Mouse (Mus musculus) CD4-positive, CD25-positive, alpha-beta regulatory T cell, adult 4 months (primary cell): ENCODE measurements around the gene A230050P20Rik. TPM values are rescaled to one million over a fixed set of nuclear protein-coding genes. Genes with fewer than 3 reads are reported as not detected.

Experiments used
- ATAC-seq: one replicate; pipeline ENCODE4 v1.8.0; 2017
- polyA plus RNA-seq, 2 experiments: library from polyadenylated mRNA; unstranded; fragments of 100-300 nt; shearing (Covaris generic); gene quantifications; one replicate each; pipeline ENCODE4 v1.2.1; 2017

A230050P20Rik gene
- polyA plus RNA-seq, 2 experiments from 2014 or later, result 13.8 to 24.3 TPM

GRCm38 (mm10) chr9:20897736-20898510 lies 29.5 kb downstream of the A230050P20Rik start:
- ATAC-seq, result peak; percentile 19

GRCm38 (mm10) chr9:20898511-20899073 lies 30.1 kb downstream of the A230050P20Rik start, which contains the start of gene Eif3g:
Eif3g (minus strand) TSS chr9:20898623.
- ATAC-seq, result peak; percentile 90

- ATAC-seq, result peak; percentile 60
Measured at GRCm38 (mm10) chr9:20901466-20902173, 33.2 kb downstream of the A230050P20Rik start.

- no peak for ATAC-seq
Measured at GRCm38 (mm10) chr9:20902174-20902491, 33.7 kb downstream of the A230050P20Rik start.

GRCm38 (mm10) chr9:20909948-20910347 lies 41.5 kb downstream of the A230050P20Rik start:
- ATAC-seq, result no peak

GRCm38 (mm10) chr9:20916160-20916559 lies 47.7 kb downstream of the A230050P20Rik start:
- peak; percentile 58 for ATAC-seq

DNA sequence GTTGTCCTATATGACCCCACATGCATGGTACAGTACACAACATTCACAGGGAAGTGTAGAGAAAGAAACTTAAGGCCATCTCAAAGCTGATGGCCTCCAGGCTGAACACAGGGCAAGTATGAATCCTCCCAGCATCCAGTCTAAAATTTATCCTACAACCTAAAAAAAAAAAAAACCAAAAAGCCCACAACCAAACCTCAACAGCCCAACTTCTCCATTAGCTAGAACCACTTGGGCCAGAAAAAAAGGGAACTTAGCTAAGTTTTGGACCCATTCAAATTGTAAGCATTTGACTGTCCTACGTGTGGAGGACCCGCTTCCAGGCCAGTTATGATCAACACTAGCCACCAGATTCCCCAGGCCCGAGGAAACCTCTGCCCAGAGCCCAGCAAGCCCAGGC lies 54.8 kb downstream of the A230050P20Rik start:
- no peak for ATAC-seq

Other genes starting within 250 kb of the A230050P20Rik start
- gene Ubl5, start 225.8 kb upstream of the A230050P20Rik start, polyA plus RNA-seq, result 100 to 1,000 TPM; 274 to 342 TPM
- gene Fbxl12, start 223.9 kb upstream of the A230050P20Rik start, polyA plus RNA-seq, result 10 to 100 TPM; 54.4 to 79.2 TPM
- 10 to 100 TPM; 19.7 to 22.9 TPM for gene Pin1, start 216.5 kb upstream of the A230050P20Rik start, polyA plus RNA-seq
- under 1 TPM in 1 of 2 experiments, not detected in 1; 0.44 TPM for gene Olfm2, start 122.3 kb upstream of the A230050P20Rik start, polyA plus RNA-seq
- not detected for gene Col5a3, start 53.6 kb upstream of the A230050P20Rik start, polyA plus RNA-seq
- not detected for gene Rdh8, start 50.1 kb upstream of the A230050P20Rik start, polyA plus RNA-seq
- 1 to 10 TPM in 1 of 2 experiments, under 1 TPM in 1; 0.43 to 1.1 TPM for gene Angptl6, start 11.1 kb downstream of the A230050P20Rik start, polyA plus RNA-seq
- gene Ppan, start 19.5 kb downstream of the A230050P20Rik start, polyA plus RNA-seq, result 10 to 100 TPM; 24.1 to 36.4 TPM
- 100 to 1,000 TPM; 200 to 213 TPM for gene Eif3g, start 30.0 kb downstream of the A230050P20Rik start, polyA plus RNA-seq
- 10 to 100 TPM; 43.0 to 75.2 TPM for gene Dnmt1, start 91.2 kb downstream of the A230050P20Rik start, polyA plus RNA-seq
- 1 to 10 TPM; 3.2 to 5.6 TPM for gene S1pr2, start 108.1 kb downstream of the A230050P20Rik start, polyA plus RNA-seq
- 100 to 1,000 TPM in 1 of 2 experiments, 10 to 100 TPM in 1; 94.9 to 122 TPM for gene Mrpl4, start 134.1 kb downstream of the A230050P20Rik start, polyA plus RNA-seq
- 100 to 1,000 TPM in 1 of 2 experiments, 10 to 100 TPM in 1; 66.8 to 106 TPM for gene Icam1, start 147.3 kb downstream of the A230050P20Rik start, polyA plus RNA-seq
- gene Icam4, start 160.7 kb downstream of the A230050P20Rik start, polyA plus RNA-seq, result 1 to 10 TPM; 2.7 to 3.5 TPM
- gene Icam5, start 163.4 kb downstream of the A230050P20Rik start, polyA plus RNA-seq, result under 1 TPM in 1 of 2 experiments, not detected in 1; 0.20 TPM
- gene Zglp1, start 198.5 kb downstream of the A230050P20Rik start, polyA plus RNA-seq, result 1 to 10 TPM in 1 of 2 experiments, not detected in 1; 1.4 TPM
- under 1 TPM in 1 of 2 experiments, not detected in 1; 0.75 TPM for gene Gm49373, start 204.5 kb downstream of the A230050P20Rik start, polyA plus RNA-seq
- gene Fdx1l, start 205.0 kb downstream of the A230050P20Rik start, polyA plus RNA-seq, result 10 to 100 TPM; 13.9 to 16.5 TPM
- gene Gm38431, start 223.4 kb downstream of the A230050P20Rik start, polyA plus RNA-seq, result 1 to 10 TPM in 1 of 2 experiments, under 1 TPM in 1; 0.20 to 2.9 TPM
- 10 to 100 TPM; 18.5 to 21.1 TPM for gene Raver1, start 223.4 kb downstream of the A230050P20Rik start, polyA plus RNA-seq